Mouse (Mus musculus): ENCODE measurements around the gene Ranbp9.

DNA sequence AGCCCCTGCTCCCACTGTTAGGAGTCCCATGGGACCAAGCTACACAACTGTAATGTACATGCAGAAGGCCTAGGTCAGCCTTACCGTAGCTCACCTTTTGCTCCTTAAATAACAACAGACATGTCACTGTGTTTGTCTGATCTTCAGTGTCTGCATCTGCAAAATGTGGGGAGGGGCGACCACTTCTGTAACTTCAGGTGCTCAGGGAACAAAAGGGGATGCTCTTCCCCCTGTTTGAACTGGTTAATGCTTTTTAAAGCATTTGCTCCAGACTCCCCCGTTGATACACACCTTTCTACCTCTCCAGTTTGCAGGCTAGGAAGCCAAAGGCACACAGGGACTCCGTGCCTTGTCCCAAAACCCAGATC lies 19.4 kb upstream of the Ranbp9 start:
- no peak for TF ChIP-seq CTCF (IDR thresholded peaks at IDR 0.05; ENCODE audit: extremely low read depth, insufficient read depth, insufficient read length, insufficient replicate concordance)
- no peak for TF ChIP-seq POLR2A (IDR thresholded peaks at IDR 0.05; ENCODE audit: low read depth, low read length)
